Mouse (Mus musculus) left cerebral cortex, adult 9 months (tissue): Measurements from ENCODE around the gene Tmem109.

Experiments used
- DNase-seq, 2 experiments: peaks; one replicate each; pipeline ENCODE4 v3.0.0; 2022; ENCODE audit warnings: low spot score in 2 of 2

Gene Tmem109

GRCm38 (mm10) chr19:10892201-10892600 lies 10.4 kb upstream of the Tmem109 start:
- no peak for DNase-seq

GRCm38 (mm10) chr19:10880975-10881425 lies 801 bp downstream of the Tmem109 start:
- no peak for DNase-seq

- DNase-seq = peak in 1 of 2 experiments; percentile 50
Observed at GRCm38 (mm10) chr19:10880085-10880974, 1.5 kb downstream of the Tmem109 start.

GRCm38 (mm10) chr19:10878201-10878837 lies 3.5 kb downstream of the Tmem109 start:
- peak in 1 of 2 experiments; percentile 31 for DNase-seq

DNA sequence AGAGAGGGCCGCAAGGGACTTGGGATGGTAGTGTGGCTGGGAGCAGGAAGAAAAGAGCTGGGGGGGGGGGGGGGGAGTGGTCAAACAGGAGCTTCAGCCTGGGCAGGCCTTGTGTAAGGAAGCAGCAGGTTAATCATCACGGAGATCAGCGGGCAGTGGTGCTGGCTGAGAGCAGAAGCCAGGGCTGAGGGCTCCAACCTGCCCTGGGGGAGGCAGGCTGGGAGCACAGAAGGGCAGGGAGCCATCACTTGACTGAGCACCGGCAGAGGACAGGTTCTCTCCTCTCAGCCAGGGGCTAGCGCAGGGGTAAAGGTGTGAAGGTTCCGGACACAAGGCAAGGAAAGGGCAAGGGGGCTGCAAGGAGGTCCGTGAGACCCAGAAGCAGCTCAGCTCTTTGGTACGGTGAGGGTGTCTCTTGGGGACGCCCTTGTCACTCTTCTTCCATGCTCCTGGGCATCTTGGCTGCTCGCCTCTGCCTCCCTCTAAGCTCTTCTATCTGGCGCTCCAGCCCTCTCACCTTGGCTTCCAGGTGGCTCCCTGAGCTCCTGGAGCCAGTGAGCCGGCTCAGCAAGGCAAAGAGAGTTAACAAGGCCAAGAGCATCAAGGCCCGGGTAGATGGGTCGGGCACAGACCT lies 10.4 kb downstream of the Tmem109 start:
- no peak for DNase-seq

DNA sequence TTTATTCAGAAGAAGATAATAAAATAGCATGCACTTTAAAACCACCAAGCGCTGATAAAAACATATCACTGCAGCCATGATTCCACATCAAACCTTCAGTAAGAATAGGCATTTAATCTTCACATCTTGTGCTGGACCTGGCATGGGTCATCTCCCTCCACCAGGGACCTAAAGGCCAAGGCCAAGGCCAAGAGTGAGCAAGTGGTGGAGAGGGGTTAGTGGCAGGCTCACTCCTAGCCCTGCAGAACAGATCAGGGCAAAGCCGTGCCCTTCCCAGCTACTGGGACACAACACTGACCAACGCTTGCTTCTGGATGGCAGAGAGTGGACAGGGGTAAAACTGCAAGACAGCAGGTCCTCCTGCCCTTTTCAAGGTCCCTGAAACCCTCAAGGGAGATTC lies 11.1 kb downstream of the Tmem109 start:
- DNase-seq = no peak

DNA sequence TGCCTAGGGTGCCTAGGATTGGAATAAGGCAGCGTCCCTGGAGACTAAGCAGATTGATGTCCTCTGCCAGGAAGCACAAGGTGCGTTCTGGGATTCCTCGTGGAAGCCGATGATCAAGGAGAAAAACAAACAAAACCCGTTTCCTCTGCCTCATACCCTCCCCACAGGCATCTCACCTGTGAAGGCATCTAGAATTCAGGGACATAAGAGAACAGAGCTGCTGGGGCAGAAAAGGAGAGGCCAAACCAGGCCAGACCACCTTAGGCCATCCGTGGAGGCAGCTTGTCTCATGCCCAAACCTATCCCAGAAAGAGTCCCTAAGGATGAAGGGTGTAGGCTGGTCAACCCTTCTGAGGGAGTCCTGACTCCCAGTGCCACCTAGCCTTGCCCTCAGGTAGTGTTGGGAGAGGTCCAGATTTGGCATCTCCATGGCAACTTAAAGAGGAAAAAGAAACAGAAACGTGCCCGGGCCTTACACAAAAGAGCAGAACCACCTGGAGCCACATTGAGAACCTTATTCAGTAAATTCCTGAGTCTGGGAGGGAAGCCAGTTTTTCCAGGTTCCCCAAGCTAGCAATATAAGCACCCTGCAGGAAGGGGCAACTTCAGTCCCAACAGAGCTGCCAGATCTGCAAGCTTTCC lies 11.8 kb downstream of the Tmem109 start, which contains the start of gene Tmem132a:
Tmem132a (minus strand) TSS at position 55 of the 642 bp plus-strand sequence.
- no peak for DNase-seq

DNA sequence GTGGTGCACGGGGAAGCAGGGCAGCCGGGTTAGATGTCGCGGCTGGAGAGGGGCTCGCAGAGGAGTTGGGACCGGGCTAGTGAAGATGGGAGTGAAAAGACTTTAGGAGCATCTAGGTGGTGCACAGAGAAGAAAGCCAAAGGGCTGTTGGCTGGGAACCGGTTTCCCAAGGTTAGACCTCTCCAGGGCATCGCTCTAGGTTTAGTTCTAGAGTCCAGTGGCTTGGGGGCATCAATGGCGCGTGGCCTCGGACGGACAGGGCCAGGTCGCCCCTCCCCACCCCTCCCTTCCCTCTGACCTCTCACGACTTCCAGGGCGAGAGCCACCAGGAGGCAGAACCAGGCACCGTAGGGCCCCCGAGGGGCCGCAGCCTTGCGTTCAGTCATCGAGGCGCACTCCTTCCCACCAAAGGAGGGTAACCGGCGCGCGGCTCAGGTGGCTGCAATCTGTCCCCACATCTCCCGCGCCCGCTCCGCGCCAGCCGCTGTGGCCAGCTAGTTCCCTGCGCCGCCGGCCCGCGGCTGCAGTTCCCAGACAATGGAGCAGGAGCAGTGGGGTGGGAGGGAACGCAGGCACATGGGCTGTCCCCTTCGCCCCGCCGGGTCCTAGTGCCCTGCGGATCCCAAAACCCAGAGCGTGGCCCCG lies 12.4 kb downstream of the Tmem109 start:
- DNase-seq = peak; percentile 49 to 86

DNA sequence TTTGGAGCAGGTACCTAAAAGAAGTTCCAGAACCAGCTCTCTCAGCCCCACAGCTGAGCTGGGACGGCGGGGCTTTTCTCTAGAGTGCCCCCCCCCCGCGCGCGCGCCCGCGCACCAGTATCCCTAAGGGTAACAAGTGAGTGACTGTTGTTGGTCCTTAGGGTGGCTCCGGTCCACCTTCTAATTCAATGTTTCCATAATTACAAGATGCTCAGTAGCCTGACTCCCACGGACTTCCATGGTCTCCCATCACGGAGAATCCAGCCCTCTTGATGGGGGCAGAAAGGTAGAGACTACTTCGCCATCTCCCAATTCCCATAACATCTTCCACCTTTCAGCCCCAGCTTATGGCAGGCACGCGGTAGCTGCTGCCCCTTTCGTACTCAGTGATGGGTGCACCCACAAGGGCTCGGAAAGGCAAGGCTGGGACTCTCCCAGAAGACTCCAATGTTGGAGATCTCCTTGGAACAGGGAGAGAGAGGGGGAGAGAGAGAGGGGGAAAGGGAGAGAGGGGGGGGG lies 13.1 kb downstream of the Tmem109 start:
- DNase-seq = no peak

DNA sequence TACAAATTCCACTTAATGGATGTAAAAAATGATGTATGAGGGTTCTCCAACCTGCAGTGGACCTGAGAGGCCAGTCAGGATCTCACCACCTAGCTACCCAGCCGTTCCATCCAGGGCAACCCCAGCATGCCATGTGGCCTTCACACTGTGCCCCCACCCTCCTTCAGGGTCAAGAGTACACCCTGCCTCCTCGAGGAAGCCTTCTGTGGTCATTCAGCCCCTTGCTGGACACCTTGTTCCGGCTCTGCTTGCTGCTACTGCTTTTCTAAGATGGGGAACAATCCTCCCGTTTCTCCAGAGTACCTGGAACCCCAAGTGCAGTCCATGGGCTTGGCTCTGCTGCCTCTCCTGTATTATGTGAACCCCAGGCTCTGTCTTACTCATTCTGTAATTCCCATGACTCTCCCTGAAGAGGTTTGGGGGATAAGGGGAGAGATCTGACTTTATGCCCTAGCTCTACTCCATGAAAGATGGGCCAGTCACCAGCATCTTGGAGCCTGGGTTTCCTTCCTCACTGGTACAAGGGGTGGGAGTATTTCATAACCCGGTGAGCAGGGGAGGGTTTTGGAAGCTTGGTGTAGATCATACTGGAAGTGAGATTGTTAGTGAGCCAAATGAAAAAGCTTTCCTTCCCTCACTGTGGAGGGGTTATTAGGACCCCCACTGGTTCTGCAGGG lies 13.7 kb downstream of the Tmem109 start:
- DNase-seq = no peak

GRCm38 (mm10) chr19:10866351-10866750 lies 15.4 kb downstream of the Tmem109 start:
- DNase-seq = no peak

- DNase-seq = no peak
Observed at GRCm38 (mm10) chr19:10860072-10860497, 21.7 kb downstream of the Tmem109 start.

- DNase-seq = no peak
Observed at GRCm38 (mm10) chr19:10856520-10856919, 25.3 kb downstream of the Tmem109 start.

- DNase-seq = no peak
Observed at GRCm38 (mm10) chr19:10855422-10855821, 26.4 kb downstream of the Tmem109 start.

DNA sequence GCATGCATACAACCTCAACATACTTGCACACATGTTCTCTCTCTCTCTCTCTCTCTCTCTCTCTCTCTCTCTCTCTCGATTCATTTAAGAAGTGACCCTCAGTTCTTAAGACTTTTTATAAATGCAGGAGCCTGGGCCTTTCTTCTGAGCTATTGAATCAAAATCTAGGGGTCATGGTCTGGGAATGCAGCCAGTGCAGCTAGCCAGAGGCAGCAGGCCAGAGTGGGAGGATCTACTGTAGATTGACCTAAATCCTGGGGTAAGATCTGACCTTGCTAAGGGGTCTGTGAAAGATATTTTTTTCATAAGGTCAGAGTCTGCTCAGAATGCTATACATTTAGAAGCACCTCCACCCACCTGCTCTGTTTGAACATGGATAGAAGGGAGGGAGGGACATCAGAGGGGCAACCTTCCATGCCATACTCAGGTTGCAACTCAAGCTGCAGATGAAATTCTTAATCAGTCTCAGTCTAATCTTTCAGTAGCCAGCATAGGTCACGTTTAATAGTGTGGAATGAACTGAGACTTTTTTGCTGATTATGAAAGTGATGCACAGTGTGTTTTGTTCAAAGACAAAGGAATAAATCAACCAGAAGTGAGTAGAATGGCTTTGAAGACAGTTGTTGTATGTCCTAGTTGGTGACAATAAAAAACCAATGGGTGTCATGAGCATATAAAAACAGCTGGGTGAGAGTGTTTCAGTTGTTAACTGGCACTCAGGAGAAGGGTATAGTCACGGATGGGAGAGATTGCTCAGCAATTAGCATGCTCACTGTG lies 34.3 kb downstream of the Tmem109 start:
- DNase-seq = no peak

DNA sequence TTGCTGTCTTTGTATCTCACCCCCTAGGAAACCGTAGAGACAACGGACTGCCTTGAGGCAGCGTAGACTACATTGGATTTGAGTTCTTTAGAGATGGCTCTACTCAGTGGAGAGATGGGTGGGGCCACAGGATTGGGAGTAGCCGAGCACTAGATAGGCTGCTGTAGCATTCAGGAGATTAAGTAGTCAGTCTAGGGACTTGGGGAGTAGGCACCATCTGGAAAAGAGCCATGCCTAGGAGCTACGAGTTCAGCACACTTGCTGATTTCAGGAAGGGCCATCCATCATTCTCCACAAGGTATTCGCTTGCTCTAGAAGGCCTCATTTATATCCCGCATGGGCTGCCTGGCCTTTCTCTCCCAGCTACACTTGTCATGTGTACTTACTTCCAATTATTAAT lies 35.7 kb downstream of the Tmem109 start:
- no peak for DNase-seq

DNA sequence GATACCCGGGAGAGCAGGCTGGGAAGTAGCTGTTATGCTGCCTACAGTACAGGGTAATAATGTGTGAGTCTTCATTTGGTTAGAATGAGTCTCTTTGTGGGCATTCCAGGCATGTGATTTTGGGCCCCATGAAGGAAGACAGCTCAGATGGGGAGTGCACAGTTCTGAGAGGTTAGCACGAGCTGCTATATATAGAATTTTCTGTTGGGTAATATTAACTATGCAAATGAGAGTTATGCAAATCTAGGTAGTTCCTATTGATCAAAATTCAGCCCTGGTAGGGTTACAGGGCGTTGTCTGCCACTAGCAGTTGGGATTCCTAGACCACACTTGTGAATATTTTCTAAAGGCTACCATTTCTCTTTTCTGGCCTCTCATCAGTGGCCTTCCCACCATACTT lies 36.3 kb downstream of the Tmem109 start:
- DNase-seq = no peak

GRCm38 (mm10) chr19:10844206-10844605 lies 37.6 kb downstream of the Tmem109 start:
- DNase-seq = no peak

- no peak for DNase-seq
Observed at GRCm38 (mm10) chr19:10842914-10843313, 38.9 kb downstream of the Tmem109 start.
